Mouse (Mus musculus): ENCODE data around the gene Dirc2.

DNA sequence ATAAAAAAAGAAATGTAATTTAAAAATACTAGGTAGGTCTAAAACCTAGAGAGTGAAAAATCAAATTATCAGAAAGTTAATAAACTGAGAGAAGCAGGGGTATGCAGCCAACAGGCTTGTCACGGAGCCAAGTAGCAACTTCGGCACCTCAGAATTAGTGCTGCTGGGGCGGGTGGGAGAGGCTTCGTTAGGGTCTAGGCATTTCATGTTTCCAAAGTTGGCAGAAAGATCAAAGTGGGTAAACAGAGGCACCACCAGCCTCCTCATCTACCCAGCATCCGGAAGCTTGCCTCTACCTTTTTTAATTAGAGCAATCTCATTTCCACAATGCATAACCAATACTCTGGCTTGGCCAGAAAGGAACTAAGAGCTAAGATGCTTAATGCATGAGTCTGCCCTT lies 115.2 kb downstream of the Dirc2 start:
- TF ChIP-seq EP300 (IDR thresholded peaks at IDR 0.05; ENCODE audit: low read depth) (no peak), CTCF (IDR thresholded peaks at IDR 0.05; ENCODE audit: low read depth) (no peak)
